Mouse (Mus musculus): ENCODE measurements at regions not wholly inside any gene's neighbourhood (a gene's known extent, or its start where the extent isn't known, plus 50 kb on each side); places are given as distances from the start of the nearest gene placed in this dataset.
"Not testable (repeated sequence)": the region's sequence is repeated elsewhere in the genome, so short reads cannot be mapped to it uniquely, and the experiment has no call there.

- Histone ChIP-seq H3K9ac (replicated peaks; ENCODE audit: low read depth, low read length) (no peak overlapping the region), H3K4me2 (replicated peaks; ENCODE audit: low read depth, low read length) (no peak overlapping the region), H3K27ac (ENCODE audit: low read length) (no peak overlapping the region), H3K27me3 (ENCODE audit: control insufficient read depth, insufficient read depth, low read length) (no peaks in the 10 kb centered on the region), H3K4me1 (ENCODE audit: control insufficient read depth, insufficient read depth, low read length) (no peaks in the 10 kb centered on the region), H3K4me3 (ENCODE audit: low read depth, low read length) (no peak overlapping the region), H3K9me3 (ENCODE audit: control insufficient read depth, low read depth, low read length) (no peaks in the 10 kb centered on the region), H3K36me3 (ENCODE audit: control insufficient read depth, insufficient read depth, low read length) (no peaks in the 10 kb centered on the region)
- no peak for ATAC-seq (ENCODE audit: insufficient number of reproducible peaks, insufficient read depth, low FRiP score, low read depth)
- 22% methylated on average over 6 of the region's 6 CpGs for WGBS
Observed at GRCm38 (mm10) chr7:82082883-82083282, 90.8 kb upstream of the Sh3gl3 start.

GRCm38 (mm10) chr7:82084473-82084872 is 89.2 kb upstream of the Sh3gl3 start:
- Histone ChIP-seq H3K4me2 (replicated peaks; ENCODE audit: low read depth, low read length) (no peak overlapping the region), H3K27ac (ENCODE audit: low read length) (no peak overlapping the region), H3K4me3 (ENCODE audit: low read depth, low read length) (no peak overlapping the region), H3K4me1 (ENCODE audit: control insufficient read depth, insufficient read depth, low read length) (no peaks in the 10 kb centered on the region), H3K9ac (replicated peaks; ENCODE audit: low read depth, low read length) (no peak overlapping the region), H3K36me3 (ENCODE audit: control insufficient read depth, insufficient read depth, low read length) (no peaks in the 10 kb centered on the region), H3K9me3 (ENCODE audit: control insufficient read depth, low read depth, low read length) (no peaks in the 10 kb centered on the region), H3K27me3 (ENCODE audit: control insufficient read depth, insufficient read depth, low read length) (no peaks in the 10 kb centered on the region)
- 74% methylated on average over 10 of the region's 10 CpGs for WGBS
- ATAC-seq (ENCODE audit: insufficient number of reproducible peaks, insufficient read depth, low FRiP score, low read depth), result no peak

- Histone ChIP-seq H3K4me3 (ENCODE audit: low read depth, low read length) (no peak overlapping the region), H3K27ac (ENCODE audit: low read length) (no peak overlapping the region), H3K27me3 (ENCODE audit: control insufficient read depth, insufficient read depth, low read length) (no peaks in the 10 kb centered on the region), H3K9me3 (ENCODE audit: control insufficient read depth, low read depth, low read length) (no peaks in the 10 kb centered on the region), H3K36me3 (ENCODE audit: control insufficient read depth, insufficient read depth, low read length) (no peaks in the 10 kb centered on the region), H3K9ac (replicated peaks; ENCODE audit: low read depth, low read length) (no peak overlapping the region), H3K4me2 (replicated peaks; ENCODE audit: low read depth, low read length) (no peak overlapping the region), H3K4me1 (ENCODE audit: control insufficient read depth, insufficient read depth, low read length) (no peaks in the 10 kb centered on the region)
- WGBS, result 56% methylated on average over 4 of the region's 4 CpGs
- ATAC-seq (ENCODE audit: insufficient number of reproducible peaks, insufficient read depth, low FRiP score, low read depth), result no peak
Observed at GRCm38 (mm10) chr7:82085205-82085604, 88.4 kb upstream of the Sh3gl3 start.

- no peak for ATAC-seq (ENCODE audit: insufficient number of reproducible peaks, insufficient read depth, low FRiP score, low read depth)
- Histone ChIP-seq H3K36me3 (ENCODE audit: control insufficient read depth, insufficient read depth, low read length) (no peaks in the 10 kb centered on the region), H3K27me3 (ENCODE audit: control insufficient read depth, insufficient read depth, low read length) (no peaks in the 10 kb centered on the region), H3K4me2 (replicated peaks; ENCODE audit: low read depth, low read length) (no peak overlapping the region), H3K9ac (replicated peaks; ENCODE audit: low read depth, low read length) (no peak overlapping the region), H3K9me3 (ENCODE audit: control insufficient read depth, low read depth, low read length) (no peaks in the 10 kb centered on the region), H3K4me3 (ENCODE audit: low read depth, low read length) (no peak overlapping the region), H3K4me1 (ENCODE audit: control insufficient read depth, insufficient read depth, low read length) (no peaks in the 10 kb centered on the region), H3K27ac (ENCODE audit: low read length) (no peak overlapping the region)
- WGBS, result 71% methylated on average over 6 of the region's 6 CpGs
Observed at GRCm38 (mm10) chr7:82098136-82098535, 75.5 kb upstream of the Sh3gl3 start.

- H3K4me2 ChIP-seq (replicated peaks; ENCODE audit: low read depth, low read length), result no peak overlapping the region
- no peaks in the 10 kb centered on the region for H3K36me3 ChIP-seq (ENCODE audit: control insufficient read depth, insufficient read depth, low read length)
- no peaks in the 10 kb centered on the region for H3K4me1 ChIP-seq (ENCODE audit: control insufficient read depth, insufficient read depth, low read length)
- 98% methylated on average over 2 of the region's 2 CpGs for whole genome bisulfite sequencing
- no peaks in the 10 kb centered on the region for H3K9me3 ChIP-seq (ENCODE audit: control insufficient read depth, low read depth, low read length)
- no peak for ATAC-seq (ENCODE audit: insufficient number of reproducible peaks, insufficient read depth, low FRiP score, low read depth)
- H3K27ac ChIP-seq (ENCODE audit: low read length), result no peak overlapping the region
- H3K9ac ChIP-seq (replicated peaks; ENCODE audit: low read depth, low read length), result no peak overlapping the region
- no peaks in the 10 kb centered on the region for H3K27me3 ChIP-seq (ENCODE audit: control insufficient read depth, insufficient read depth, low read length)
- no peak overlapping the region for H3K4me3 ChIP-seq (ENCODE audit: low read depth, low read length)
Observed at GRCm38 (mm10) chr7:82101314-82101713, 72.3 kb upstream of the Sh3gl3 start.

GRCm38 (mm10) chr7:82105631-82106030 is 68.0 kb upstream of the Sh3gl3 start:
- H3K27ac ChIP-seq (ENCODE audit: low read length), result no peak overlapping the region
- no peaks in the 10 kb centered on the region for H3K4me1 ChIP-seq (ENCODE audit: control insufficient read depth, insufficient read depth, low read length)
- no peaks in the 10 kb centered on the region for H3K36me3 ChIP-seq (ENCODE audit: control insufficient read depth, insufficient read depth, low read length)
- ATAC-seq (ENCODE audit: insufficient number of reproducible peaks, insufficient read depth, low FRiP score, low read depth), result no peak
- H3K9ac ChIP-seq (replicated peaks; ENCODE audit: low read depth, low read length), result no peak overlapping the region
- 90% methylated on average over 5 of the region's 5 CpGs for WGBS
- no peaks in the 10 kb centered on the region for H3K27me3 ChIP-seq (ENCODE audit: control insufficient read depth, insufficient read depth, low read length)
- H3K4me3 ChIP-seq (ENCODE audit: low read depth, low read length), result no peak overlapping the region
- no peak overlapping the region for H3K4me2 ChIP-seq (replicated peaks; ENCODE audit: low read depth, low read length)
- no peaks in the 10 kb centered on the region for H3K9me3 ChIP-seq (ENCODE audit: control insufficient read depth, low read depth, low read length)

- not testable (repeated sequence) for H3K4me3 ChIP-seq (ENCODE audit: low read depth, low read length); H3K9me3 ChIP-seq (ENCODE audit: control insufficient read depth, low read depth, low read length); H3K4me1 ChIP-seq (ENCODE audit: control insufficient read depth, insufficient read depth, low read length); H3K27me3 ChIP-seq (ENCODE audit: control insufficient read depth, insufficient read depth, low read length); H3K4me2 ChIP-seq (replicated peaks; ENCODE audit: low read depth, low read length); ATAC-seq (ENCODE audit: insufficient number of reproducible peaks, insufficient read depth, low FRiP score, low read depth); H3K36me3 ChIP-seq (ENCODE audit: control insufficient read depth, insufficient read depth, low read length); H3K9ac ChIP-seq (replicated peaks; ENCODE audit: low read depth, low read length); H3K27ac ChIP-seq (ENCODE audit: low read length)
Observed at GRCm38 (mm10) chr7:82109141-82109540, 64.5 kb upstream of the Sh3gl3 start.

GRCm38 (mm10) chr7:82109550-82109949 is 64.1 kb upstream of the Sh3gl3 start:
- ATAC-seq (ENCODE audit: insufficient number of reproducible peaks, insufficient read depth, low FRiP score, low read depth), result no peak
- H3K4me2 ChIP-seq (replicated peaks; ENCODE audit: low read depth, low read length), result no peak overlapping the region
- no peak overlapping the region for H3K27ac ChIP-seq (ENCODE audit: low read length)
- H3K9ac ChIP-seq (replicated peaks; ENCODE audit: low read depth, low read length), result no peak overlapping the region
- H3K4me3 ChIP-seq (ENCODE audit: low read depth, low read length), result no peak overlapping the region
- H3K36me3 ChIP-seq (ENCODE audit: control insufficient read depth, insufficient read depth, low read length), result no peaks in the 10 kb centered on the region
- WGBS, result 44% methylated on average over 5 of the region's 5 CpGs
- H3K9me3 ChIP-seq (ENCODE audit: control insufficient read depth, low read depth, low read length), result no peaks in the 10 kb centered on the region
- H3K27me3 ChIP-seq (ENCODE audit: control insufficient read depth, insufficient read depth, low read length), result no peaks in the 10 kb centered on the region
- no peaks in the 10 kb centered on the region for H3K4me1 ChIP-seq (ENCODE audit: control insufficient read depth, insufficient read depth, low read length)

- Histone ChIP-seq H3K4me1 (ENCODE audit: control insufficient read depth, insufficient read depth, low read length) (no peaks in the 10 kb centered on the region), H3K4me3 (ENCODE audit: low read depth, low read length) (no peak overlapping the region), H3K9ac (replicated peaks; ENCODE audit: low read depth, low read length) (no peak overlapping the region), H3K27me3 (ENCODE audit: control insufficient read depth, insufficient read depth, low read length) (no peaks in the 10 kb centered on the region), H3K4me2 (replicated peaks; ENCODE audit: low read depth, low read length) (no peak overlapping the region), H3K36me3 (ENCODE audit: control insufficient read depth, insufficient read depth, low read length) (no peaks in the 10 kb centered on the region), H3K27ac (ENCODE audit: low read length) (no peak overlapping the region), H3K9me3 (ENCODE audit: control insufficient read depth, low read depth, low read length) (no peaks in the 10 kb centered on the region)
- no peak for ATAC-seq (ENCODE audit: insufficient number of reproducible peaks, insufficient read depth, low FRiP score, low read depth)
- WGBS, result 34% methylated on average over 8 of the region's 8 CpGs
Observed at GRCm38 (mm10) chr7:82109977-82110376, 63.7 kb upstream of the Sh3gl3 start.
